Mouse (Mus musculus): ENCODE measurements around the gene Slc35e3. TPM values are rescaled to one million over a fixed set of nuclear protein-coding genes. Genes with fewer than 3 reads are reported as not detected.

Slc35e3 gene
- total RNA-seq (2021), result 10 to 100 TPM; 32.2 to 33.3 TPM

GRCm38 (mm10) chr10:117746297-117746883, at the start of gene Slc35e3:
TSS of gene Slc35e3 (minus strand) at chr10:117746365.
- DNase-seq (ENCODE audit: extremely low spot score in 1 of 2, low spot score in 1 of 2), result peak; percentile 93 to 94

- DNase-seq (ENCODE audit: extremely low spot score in 1 of 2, low spot score in 1 of 2), result no peak
Measured at GRCm38 (mm10) chr10:117795206-117795605, 49.0 kb upstream of the Slc35e3 start.

GRCm38 (mm10) chr10:117793436-117794030, 47.4 kb upstream of the Slc35e3 start:
- no peak for DNase-seq (ENCODE audit: extremely low spot score in 1 of 2, low spot score in 1 of 2)

GRCm38 (mm10) chr10:117792141-117793091, 46.3 kb upstream of the Slc35e3 start, which contains the start of gene Nup107:
TSS of gene Nup107 (minus strand) at chr10:117792705.
- DNase-seq (ENCODE audit: extremely low spot score in 1 of 2, low spot score in 1 of 2), result peak; percentile 100

GRCm38 (mm10) chr10:117791171-117791470, 45.0 kb upstream of the Slc35e3 start:
- DNase-seq (ENCODE audit: extremely low spot score in 1 of 2, low spot score in 1 of 2), result no peak

- no peak for DNase-seq (ENCODE audit: extremely low spot score in 1 of 2, low spot score in 1 of 2)
Measured at GRCm38 (mm10) chr10:117790421-117791170, 44.4 kb upstream of the Slc35e3 start.

GRCm38 (mm10) chr10:117790011-117790410, 43.8 kb upstream of the Slc35e3 start:
- no peak for DNase-seq (ENCODE audit: extremely low spot score in 1 of 2, low spot score in 1 of 2)

GRCm38 (mm10) chr10:117784646-117785045, 38.5 kb upstream of the Slc35e3 start:
- no peak for DNase-seq (ENCODE audit: extremely low spot score in 1 of 2, low spot score in 1 of 2)

GRCm38 (mm10) chr10:117783786-117784420, 37.7 kb upstream of the Slc35e3 start:
- no peak for DNase-seq (ENCODE audit: extremely low spot score in 1 of 2, low spot score in 1 of 2)

GRCm38 (mm10) chr10:117782491-117783260, 36.5 kb upstream of the Slc35e3 start:
- DNase-seq (ENCODE audit: extremely low spot score in 1 of 2, low spot score in 1 of 2), result no peak

GRCm38 (mm10) chr10:117782056-117782455, 35.9 kb upstream of the Slc35e3 start:
- no peak for DNase-seq (ENCODE audit: extremely low spot score in 1 of 2, low spot score in 1 of 2)

GRCm38 (mm10) chr10:117781021-117781725, 35.0 kb upstream of the Slc35e3 start:
- no peak for DNase-seq (ENCODE audit: extremely low spot score in 1 of 2, low spot score in 1 of 2)

- no peak for DNase-seq (ENCODE audit: extremely low spot score in 1 of 2, low spot score in 1 of 2)
Measured at GRCm38 (mm10) chr10:117780306-117780911, 34.2 kb upstream of the Slc35e3 start.

- DNase-seq (ENCODE audit: extremely low spot score in 1 of 2, low spot score in 1 of 2), result no peak
Measured at GRCm38 (mm10) chr10:117779581-117780305, 33.6 kb upstream of the Slc35e3 start.

GRCm38 (mm10) chr10:117778951-117779350, 32.8 kb upstream of the Slc35e3 start:
- no peak for DNase-seq (ENCODE audit: extremely low spot score in 1 of 2, low spot score in 1 of 2)

GRCm38 (mm10) chr10:117778328-117778910, 32.3 kb upstream of the Slc35e3 start:
- no peak for DNase-seq (ENCODE audit: extremely low spot score in 1 of 2, low spot score in 1 of 2)

Measured in layer of hippocampus, postnatal 25 days (tissue).